Mouse (Mus musculus) embryonic facial prominence, embryonic 10.5 days (tissue): ENCODE data around the gene Gm6096. TPM values are rescaled to one million over a fixed set of nuclear protein-coding genes. Genes with fewer than 3 reads are reported as not detected.
"Not testable (repeated sequence)": the region's sequence is repeated elsewhere in the genome, so short reads cannot be mapped to it uniquely, and the experiment has no call there.

Experiments
- DNase-seq: peaks from one replicate; pipeline ENCODE4 v3.0.0-alpha.2; 2017; ENCODE audit warnings: low spot score
- H3K27ac ChIP-seq: fragments of 300-500 bp; sonication (generic); replicated peaks from 2 replicates; pipeline ENCODE4 v1.5.1; 2016; ENCODE audit warnings: mild to moderate bottlenecking
- H3K27me3 ChIP-seq: fragments of 300-500 bp; sonication (generic); replicated peaks from 2 replicates; pipeline ENCODE4 v1.6.1; 2016; ENCODE audit warnings: low read depth, mild to moderate bottlenecking; ENCODE audit not compliant: poor library complexity, severe bottlenecking
- H3K36me3 ChIP-seq: fragments of 300-500 bp; sonication (generic); replicated peaks from 2 replicates; pipeline ENCODE4 v1.6.1; 2016; ENCODE audit warnings: mild to moderate bottlenecking, moderate library complexity
- H3K4me1 ChIP-seq: fragments of 300-500 bp; sonication (generic); 2 replicates; pipeline ENCODE4 v1.6.1; 2016
- H3K4me3 ChIP-seq: fragments of 300-500 bp; sonication (generic); 2 replicates; pipeline ENCODE4 v1.5.1; 2016; ENCODE audit warnings: mild to moderate bottlenecking, moderate library complexity
- H3K9me3 ChIP-seq: fragments of 300-500 bp; sonication (generic); 2 replicates; pipeline ENCODE4 v1.6.1; 2016; ENCODE audit warnings: mild to moderate bottlenecking
- WGBS: fragments of 180-500 bp; shearing (Covaris S2); methylation state at CpG from one replicate; pipeline ENCODE4 v1.1.7; 2016; 5-methylcytosine and 5-hydroxymethylcytosine counted together
- polyA plus RNA-seq: library from polyadenylated mRNA; unstranded; fragments of >200 nt; fragmentation: Nextera tagmentation; extraction: Ambion mirVana; gene quantifications from 2 replicates; pipeline ENCODE4 v1.2.1, GENCODE M21; 2016

The Gm6096 gene
- polyA plus RNA-seq = 0.62 TPM in 1 of 2 replicates, not detected in the other

GRCm38 (mm10) chr7:34250738-34251137 lies at the start of gene Gm6096:
Gm6096 (plus strand) TSS chr7:34251038.
- no peak for DNase-seq
- Histone ChIP-seq H3K4me3 (no peak within 1 kb of the TSS), H3K27me3 (no peaks in the 10 kb centered on the region), H3K9me3 (no peaks in the 10 kb centered on the region), H3K4me1 (no peaks in the 10 kb centered on the region), H3K36me3 (peaks cover 69% of the 10 kb centered on the region), H3K27ac (no peak within 1 kb of the TSS)
- WGBS = 94% methylated on average over 7 of the region's 7 CpGs

GRCm38 (mm10) chr7:34202147-34202546 lies 48.7 kb upstream of the Gm6096 start:
- not testable (repeated sequence) for H3K27ac ChIP-seq, H3K27me3 ChIP-seq, DNase-seq, H3K9me3 ChIP-seq, H3K4me1 ChIP-seq, H3K4me3 ChIP-seq
- peaks cover 69% of the 10 kb centered on the region for H3K36me3 ChIP-seq
- WGBS = 95% methylated on average over 10 of the region's 10 CpGs

DNA sequence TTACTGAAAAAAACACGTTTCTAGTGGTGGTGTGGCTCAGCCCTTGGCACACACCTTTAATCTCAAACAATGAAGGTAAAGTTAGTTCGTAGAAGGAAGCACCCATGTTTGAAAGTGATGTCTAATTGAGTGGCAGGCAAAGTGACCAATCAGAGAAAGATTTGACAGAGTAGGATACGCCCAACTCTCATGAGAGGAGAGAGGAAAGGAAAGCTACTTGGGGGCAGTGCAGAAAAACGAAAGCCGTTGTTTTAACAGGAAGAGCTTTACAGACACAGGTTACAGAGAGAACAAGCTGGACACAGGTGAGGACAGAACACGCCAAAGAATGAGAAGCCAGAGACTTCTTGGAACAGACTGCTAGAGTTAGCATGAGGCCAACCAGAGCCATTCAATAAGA lies 44.5 kb upstream of the Gm6096 start:
- Histone ChIP-seq H3K4me1 (no peaks in the 10 kb centered on the region), H3K9me3 (no peaks in the 10 kb centered on the region), H3K27me3 (no peaks in the 10 kb centered on the region), H3K36me3 (peaks cover 100% of the 10 kb centered on the region), H3K4me3 (no peak overlapping the region), H3K27ac (no peak overlapping the region)
- DNase-seq = no peak
- 94% methylated on average over 6 of the region's 6 CpGs for WGBS

- DNase-seq = no peak
- Histone ChIP-seq H3K36me3 (peaks cover 100% of the 10 kb centered on the region), H3K9me3 (no peaks in the 10 kb centered on the region), H3K4me1 (no peaks in the 10 kb centered on the region), H3K27ac (no peak overlapping the region), H3K27me3 (no peaks in the 10 kb centered on the region), H3K4me3 (no peak overlapping the region)
- 94% methylated on average over 9 of the region's 9 CpGs for WGBS
These were observed 42.7 kb upstream of the Gm6096 start for GRCm38 (mm10) chr7:34208027-34208745.

GRCm38 (mm10) chr7:34213281-34213680 lies 37.6 kb upstream of the Gm6096 start:
- Histone ChIP-seq H3K27ac (no peak overlapping the region), H3K9me3 (no peaks in the 10 kb centered on the region), H3K4me1 (no peaks in the 10 kb centered on the region), H3K4me3 (no peak overlapping the region), H3K27me3 (no peaks in the 10 kb centered on the region), H3K36me3 (peaks cover 100% of the 10 kb centered on the region)
- no peak for DNase-seq
- WGBS = 95% methylated on average over 7 of the region's 7 CpGs

GRCm38 (mm10) chr7:34214644-34215043 lies 36.2 kb upstream of the Gm6096 start:
- Histone ChIP-seq H3K27me3 (no peaks in the 10 kb centered on the region), H3K36me3 (peaks cover 100% of the 10 kb centered on the region), H3K27ac (no peak overlapping the region), H3K4me1 (no peaks in the 10 kb centered on the region), H3K4me3 (no peak overlapping the region), H3K9me3 (no peaks in the 10 kb centered on the region)
- DNase-seq = no peak
- 94% methylated on average over 8 of the region's 8 CpGs for WGBS

GRCm38 (mm10) chr7:34215481-34215880 lies 35.4 kb upstream of the Gm6096 start:
- no peak overlapping the region for H3K27ac ChIP-seq
- no peaks in the 10 kb centered on the region for H3K27me3 ChIP-seq
- 80% methylated on average over 9 of the region's 9 CpGs for WGBS
- H3K9me3 ChIP-seq = no peaks in the 10 kb centered on the region
- H3K4me1 ChIP-seq = no peaks in the 10 kb centered on the region
- peaks cover 100% of the 10 kb centered on the region for H3K36me3 ChIP-seq
- DNase-seq = no peak
- no peak overlapping the region for H3K4me3 ChIP-seq

DNA sequence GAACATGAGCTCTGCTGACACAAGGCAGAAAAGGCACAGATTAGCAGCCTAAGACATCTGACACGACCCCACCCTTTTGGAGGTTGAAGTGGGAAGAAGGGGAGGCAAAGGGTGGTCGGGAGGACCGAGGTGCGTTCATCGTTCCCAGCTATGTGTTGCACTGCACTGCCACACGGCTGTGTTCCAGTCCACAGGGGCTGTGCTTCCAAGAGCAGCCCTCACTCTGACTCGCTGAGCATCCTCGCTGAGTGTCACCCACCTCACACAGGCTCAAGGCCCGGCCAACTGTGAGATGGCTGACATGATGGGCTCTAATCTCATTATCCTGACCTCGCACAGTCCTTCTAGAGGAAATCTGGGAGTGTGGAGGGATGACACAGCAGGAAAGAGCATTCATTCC lies 34.4 kb upstream of the Gm6096 start:
- Histone ChIP-seq H3K36me3 (peaks cover 100% of the 10 kb centered on the region), H3K27ac (no peak overlapping the region), H3K4me3 (no peak overlapping the region), H3K9me3 (no peaks in the 10 kb centered on the region), H3K4me1 (no peaks in the 10 kb centered on the region), H3K27me3 (no peaks in the 10 kb centered on the region)
- no peak for DNase-seq
- WGBS = 88% methylated on average over 10 of the region's 10 CpGs

DNA sequence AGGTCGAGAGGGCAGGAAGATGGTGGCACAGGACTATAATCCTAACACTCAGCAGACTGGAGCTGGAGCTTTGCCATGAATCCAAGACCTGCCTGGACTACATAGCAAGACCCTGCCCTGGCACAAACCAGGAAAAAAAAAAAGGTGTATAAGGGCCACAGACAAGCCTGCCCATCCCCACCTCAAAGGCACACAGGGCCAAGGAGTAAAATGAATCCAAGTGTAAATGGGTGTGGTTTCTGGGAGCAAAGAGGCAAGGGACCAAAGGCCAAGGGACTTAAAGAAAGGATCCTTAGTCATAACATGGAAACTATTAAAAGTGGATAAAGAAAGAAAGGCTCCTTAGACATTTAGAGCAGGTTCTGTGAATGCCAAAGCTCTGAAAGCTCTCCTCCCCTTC lies 32.3 kb upstream of the Gm6096 start:
- Histone ChIP-seq H3K36me3 (peaks cover 100% of the 10 kb centered on the region), H3K4me3 (no peak overlapping the region), H3K9me3 (peaks cover 4% of the 10 kb centered on the region; the same call in 1 of the 2 replicates), H3K4me1 (no peaks in the 10 kb centered on the region), H3K27me3 (no peaks in the 10 kb centered on the region), H3K27ac (no peak overlapping the region)
- WGBS = 77% methylated on average over 1 of the region's 1 CpGs
- no peak for DNase-seq

- DNase-seq = no peak
- peaks cover 4% of the 10 kb centered on the region; the same call in 1 of the 2 replicates for H3K9me3 ChIP-seq
- 92% methylated on average over 9 of the region's 9 CpGs for WGBS
- no peak overlapping the region for H3K4me3 ChIP-seq
- H3K27me3 ChIP-seq = no peaks in the 10 kb centered on the region
- H3K4me1 ChIP-seq = peaks cover 3% of the 10 kb centered on the region; the same call in 1 of the 2 replicates
- no peak overlapping the region for H3K27ac ChIP-seq
- H3K36me3 ChIP-seq = peaks cover 100% of the 10 kb centered on the region
These were observed 29.1 kb upstream of the Gm6096 start for GRCm38 (mm10) chr7:34221594-34222250.

DNA sequence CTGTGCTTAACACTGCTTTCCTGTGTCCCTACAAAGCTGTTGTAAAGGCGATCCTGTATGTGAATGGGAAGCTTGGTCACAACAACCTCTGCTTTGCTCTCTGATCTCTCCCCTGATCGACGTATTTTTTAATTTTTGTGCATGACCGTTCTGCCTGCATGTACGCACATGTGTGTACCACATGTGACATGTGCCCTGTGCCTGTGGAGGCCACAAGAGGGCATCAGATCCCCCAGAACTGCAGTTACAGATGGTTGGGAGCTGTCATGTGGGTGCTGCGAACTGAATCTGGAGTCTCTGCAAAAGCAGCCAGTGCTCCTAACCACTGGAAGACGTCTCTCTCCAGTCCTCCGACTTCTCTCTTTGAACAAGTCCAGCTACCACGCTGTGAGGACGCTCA lies 28.5 kb upstream of the Gm6096 start:
- no peak for DNase-seq
- Histone ChIP-seq H3K27ac (no peak overlapping the region), H3K27me3 (no peaks in the 10 kb centered on the region), H3K36me3 (peaks cover 100% of the 10 kb centered on the region), H3K4me3 (no peak overlapping the region), H3K9me3 (peaks cover 4% of the 10 kb centered on the region; the same call in 1 of the 2 replicates), H3K4me1 (peaks cover 9% of the 10 kb centered on the region)
- 89% methylated on average over 10 of the region's 10 CpGs for WGBS

DNA sequence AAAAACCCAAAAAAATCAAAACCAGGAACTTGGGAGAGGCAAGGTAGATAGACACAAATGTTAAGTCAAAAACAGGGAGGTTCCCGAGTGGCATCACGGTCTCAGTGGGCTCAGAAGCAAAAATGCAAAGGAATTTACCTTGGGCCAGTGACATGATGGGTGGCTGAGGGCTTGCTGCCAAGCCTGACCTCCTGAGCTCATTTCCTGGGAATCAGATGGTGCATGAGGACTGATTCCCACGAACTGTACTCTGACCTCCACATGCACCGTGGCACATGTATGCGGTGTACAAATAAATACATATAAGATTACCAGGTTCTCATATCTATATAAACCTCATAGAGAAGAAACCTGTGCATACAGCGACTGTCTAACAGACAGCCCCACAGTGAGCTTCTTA lies 26.5 kb upstream of the Gm6096 start:
- Histone ChIP-seq H3K4me3 (no peak overlapping the region), H3K27ac (no peak overlapping the region), H3K9me3 (peaks cover 4% of the 10 kb centered on the region; the same call in 1 of the 2 replicates), H3K27me3 (no peaks in the 10 kb centered on the region), H3K4me1 (peaks cover 28% of the 10 kb centered on the region), H3K36me3 (peaks cover 96% of the 10 kb centered on the region)
- 94% methylated on average over 6 of the region's 6 CpGs for WGBS
- no peak for DNase-seq

- 88% methylated on average over 8 of the region's 8 CpGs for WGBS
- Histone ChIP-seq H3K27me3 (no peaks in the 10 kb centered on the region), H3K27ac (no peak overlapping the region), H3K36me3 (peaks cover 78% of the 10 kb centered on the region), H3K9me3 (peaks cover 4% of the 10 kb centered on the region; the same call in 1 of the 2 replicates), H3K4me3 (no peak overlapping the region), H3K4me1 (peaks cover 38% of the 10 kb centered on the region)
- no peak for DNase-seq
These were observed 24.8 kb upstream of the Gm6096 start for GRCm38 (mm10) chr7:34226086-34226485.
